ENCODE assay signal across 10 mouse cellular contexts in genomic region chr7:45102940-45103585, GRCm38 (mm10). TPM values are rescaled to one million over a fixed set of nuclear protein-coding genes. Genes with fewer than 3 reads are reported as not detected.
DNase-seq lines count a peak whose midpoint lies in the region; ATAC-seq and TF ChIP-seq lines count a peak whose summit lies in the region.
"Had no signal": no experiment of that assay in that cellular context is flagged by ENCODE, and none has a peak within 500 bp of the region (broad histone marks: within the 10 kb centered on the region; RNA-seq: fewer than 3 reads in every experiment).

No protein-coding gene starts in this region.

- no peaks in the 10 kb centered on the region for H3K9me3 ChIP-seq in forebrain, postnatal 0 days (ENCODE audit: low read length)
- no peaks in the 10 kb centered on the region for H3K9me3 ChIP-seq in forebrain, embryonic 15.5 days
- no peaks in the 10 kb centered on the region for H3K9me3 ChIP-seq in intestine, embryonic 16.5 days (ENCODE audit: control insufficient read depth, low read length)
- no peaks in the 10 kb centered on the region for H3K9me3 ChIP-seq in liver, embryonic 16.5 days (replicated peaks; ENCODE audit: control insufficient read depth, low read length)
- H3K9me3 ChIP-seq: neural tube, embryonic 12.5 days had no signal

- TF ChIP-seq POLR2A in cortical plate, adult 2 months (IDR thresholded peaks at IDR 0.05; ENCODE audit: extremely low read depth, insufficient read depth, low read length): no peak

- H3K27ac ChIP-seq in forebrain, postnatal 0 days (ENCODE audit: low read depth, low read length): no peak overlapping the region
- H3K27ac ChIP-seq in forebrain, embryonic 15.5 days (replicated peaks): no peak overlapping the region
- H3K27ac ChIP-seq in cortical plate, adult 2 months (ENCODE audit: insufficient read depth, low read length): peak overlapping the region; percentile 54
- H3K27ac ChIP-seq in intestine, embryonic 16.5 days (ENCODE audit: low read length): peak overlapping the region; percentile 93
- peak overlapping the region; percentile 65 for H3K27ac ChIP-seq in liver, embryonic 16.5 days (ENCODE audit: low read length)
- H3K27ac ChIP-seq: neural tube, embryonic 12.5 days had no signal

- H3K36me3 ChIP-seq in forebrain, postnatal 0 days (ENCODE audit: insufficient read depth): no peaks in the 10 kb centered on the region
- no peaks in the 10 kb centered on the region for H3K36me3 ChIP-seq in forebrain, embryonic 15.5 days
- H3K36me3 ChIP-seq in intestine, embryonic 16.5 days (ENCODE audit: control insufficient read depth, insufficient read depth, low read length): no peaks in the 10 kb centered on the region
- no peaks in the 10 kb centered on the region for H3K36me3 ChIP-seq in liver, embryonic 16.5 days (ENCODE audit: control insufficient read depth, insufficient read depth)
- H3K36me3 ChIP-seq: neural tube, embryonic 12.5 days had no signal

- ATAC-seq in forebrain, postnatal 0 days: no peak
- ATAC-seq in forebrain, embryonic 15.5 days (replicated peaks): no peak
- ATAC-seq in intestine, embryonic 16.5 days: peak; percentile 33
- 0 out of 2 replicates have a peak, but pooled peaks have one; percentile 20 for ATAC-seq in liver, embryonic 16.5 days (ENCODE audit: low read depth)
- ATAC-seq in erythroid progenitor cell, adult 5-6 weeks (replicated peaks; ENCODE audit: low FRiP score, poor library complexity, severe bottlenecking): no peak

- H3K27me3 ChIP-seq in forebrain, postnatal 0 days (ENCODE audit: insufficient read depth, low read length): no peaks in the 10 kb centered on the region
- no peaks in the 10 kb centered on the region for H3K27me3 ChIP-seq in forebrain, embryonic 15.5 days
- H3K27me3 ChIP-seq in intestine, embryonic 16.5 days (replicated peaks; ENCODE audit: control insufficient read depth, insufficient read depth, low read length): no peaks in the 10 kb centered on the region
- H3K27me3 ChIP-seq in liver, embryonic 16.5 days (ENCODE audit: control insufficient read depth, insufficient read depth, low read depth, low read length): no peaks in the 10 kb centered on the region
- H3K27me3 ChIP-seq: CH12.LX; neural tube, embryonic 12.5 days had no signal

- 81% methylated on average over 9 of the region's 9 CpGs for WGBS in forebrain, postnatal 0 days
- WGBS in forebrain, embryonic 15.5 days: 87% methylated on average over 9 of the region's 9 CpGs
- WGBS in intestine, embryonic 16.5 days: 35% methylated on average over 9 of the region's 9 CpGs
- WGBS in liver, embryonic 16.5 days (ENCODE audit: insufficient replicate concordance): 61% methylated on average over 9 of the region's 9 CpGs

- TF ChIP-seq CTCF in forebrain, postnatal 0 days (IDR thresholded peaks at IDR 0.05; ENCODE audit: low read depth): no peak
- TF ChIP-seq CTCF in cortical plate, adult 2 months (IDR thresholded peaks at IDR 0.05; ENCODE audit: extremely low read depth, insufficient read depth, low read length): no peak

- no peak overlapping the region for H3K4me3 ChIP-seq in forebrain, postnatal 0 days (ENCODE audit: low read depth, low read length)
- H3K4me3 ChIP-seq in forebrain, embryonic 15.5 days: no peak overlapping the region
- H3K4me3 ChIP-seq in cortical plate, adult 2 months (ENCODE audit: insufficient read depth, low read length): peak overlapping the region; percentile 26; the same call in 1 of the 2 replicates
- H3K4me3 ChIP-seq in intestine, embryonic 16.5 days (ENCODE audit: low read length): peak overlapping the region; percentile 55
- H3K4me3 ChIP-seq in liver, embryonic 16.5 days (ENCODE audit: low read depth, low read length): peak overlapping the region; percentile 36
- H3K4me3 ChIP-seq: neural tube, embryonic 12.5 days had no signal

- intact Hi-C loops in left cerebral cortex, postnatal 10 days (cut with DNase I): no loop called here

- no peak for DNase-seq in forebrain, postnatal 0 days
- DNase-seq in urinary bladder, postnatal 14 days (ENCODE audit: low spot score): no peak
- no peak for DNase-seq in left cerebral cortex, postnatal 10 days (ENCODE audit: extremely low spot score in 1 of 2, low spot score in 2 of 2)

- H3K9ac ChIP-seq in forebrain, postnatal 0 days: no peak overlapping the region
- H3K9ac ChIP-seq in forebrain, embryonic 15.5 days (replicated peaks): no peak overlapping the region
- peak overlapping the region; percentile 75 for H3K9ac ChIP-seq in intestine, embryonic 16.5 days (ENCODE audit: low read depth, low read length)
- H3K9ac ChIP-seq in liver, embryonic 16.5 days (ENCODE audit: low read depth, low read length): peak overlapping the region; percentile 34; the same call in 1 of the 2 replicates
- H3K9ac ChIP-seq: neural tube, embryonic 12.5 days had no signal

- 0 out of 2 replicates have a peak overlapping the region, but pooled peaks have one; percentile 13 for H3K4me2 ChIP-seq in forebrain, postnatal 0 days (ENCODE audit: low read depth)
- H3K4me2 ChIP-seq in forebrain, embryonic 15.5 days (replicated peaks): no peak overlapping the region
- peak overlapping the region; percentile 65 for H3K4me2 ChIP-seq in intestine, embryonic 16.5 days (ENCODE audit: low read depth, low read length)
- peak overlapping the region; percentile 34 for H3K4me2 ChIP-seq in liver, embryonic 16.5 days (ENCODE audit: low read depth, low read length)
- H3K4me2 ChIP-seq: neural tube, embryonic 12.5 days had no signal

- H3K4me1 ChIP-seq in forebrain, postnatal 0 days (ENCODE audit: insufficient read depth): no peaks in the 10 kb centered on the region
- H3K4me1 ChIP-seq in forebrain, embryonic 15.5 days: no peaks in the 10 kb centered on the region
- no peaks in the 10 kb centered on the region for H3K4me1 ChIP-seq in cortical plate, adult 2 months (ENCODE audit: control insufficient read depth, insufficient read depth, low read length)
- peaks cover 25% of the 10 kb centered on the region for H3K4me1 ChIP-seq in intestine, embryonic 16.5 days (ENCODE audit: control insufficient read depth, insufficient read depth, low read length)
- H3K4me1 ChIP-seq in liver, embryonic 16.5 days (ENCODE audit: control insufficient read depth, low read depth, low read length): peaks cover 8% of the 10 kb centered on the region

RNA-seq across cellular contexts. Expression of gene Fcgrt, which starts 0.6 kb away (rescaled TPM):
- total RNA-seq in forebrain, postnatal 0 days (2014; rRNA removed): 24.9 and 29.4 TPM in 2 replicates
- polyA plus RNA-seq in forebrain, postnatal 0 days (2015; fragmentation: Nextera tagmentation; extraction: Ambion mirVana): 35.1 and 44.7 TPM in 2 replicates
- polyA plus RNA-seq in forebrain, embryonic 15.5 days (2015; fragmentation: Nextera tagmentation; extraction: Ambion mirVana): 16.6 and 17.8 TPM in 2 replicates
- polyA plus RNA-seq in cortical plate, adult 2 months (2012; rRNA removed): 30.7 and 37.0 TPM in 2 replicates
- polyA plus RNA-seq in intestine, embryonic 16.5 days (2015; fragmentation: Nextera tagmentation; extraction: Ambion mirVana): 334 and 458 TPM in 2 replicates
- 50.6 and 56.1 TPM in 2 replicates for polyA plus RNA-seq in liver, embryonic 16.5 days (2015; fragmentation: Nextera tagmentation; extraction: Ambion mirVana)
- 10.5 TPM in 2 replicates for total RNA-seq in erythroid progenitor cell, adult 5-6 weeks (2015; ENCODE audit: low replicate concordance)
- 8.3 and 9.7 TPM in 2 replicates for total RNA-seq in erythroid progenitor cell, adult 5-6 weeks (2017; ENCODE audit: low replicate concordance)
- total RNA-seq in left cerebral cortex, postnatal 10 days (2021): 10 to 100 TPM; 16.5 to 18.7 TPM

RNA-seq across cellular contexts. Expression of gene Rcn3, which starts 11.0 kb away (rescaled TPM):
- total RNA-seq in forebrain, postnatal 0 days (2014; rRNA removed): 29.7 and 43.8 TPM in 2 replicates
- 32.6 and 36.4 TPM in 2 replicates for polyA plus RNA-seq in forebrain, postnatal 0 days (2015; fragmentation: Nextera tagmentation; extraction: Ambion mirVana)
- polyA plus RNA-seq in forebrain, embryonic 15.5 days (2015; fragmentation: Nextera tagmentation; extraction: Ambion mirVana): 49.6 and 54.4 TPM in 2 replicates
- 12.8 and 13.1 TPM in 2 replicates for polyA plus RNA-seq in cortical plate, adult 2 months (2012; rRNA removed)
- polyA plus RNA-seq in intestine, embryonic 16.5 days (2015; fragmentation: Nextera tagmentation; extraction: Ambion mirVana): 237 and 260 TPM in 2 replicates
- 20.1 and 22.7 TPM in 2 replicates for polyA plus RNA-seq in liver, embryonic 16.5 days (2015; fragmentation: Nextera tagmentation; extraction: Ambion mirVana)
- total RNA-seq in erythroid progenitor cell, adult 5-6 weeks (2015; ENCODE audit: low replicate concordance): 1.1 and 8.8 TPM in 2 replicates
- 1.9 and 4.0 TPM in 2 replicates for total RNA-seq in erythroid progenitor cell, adult 5-6 weeks (2017; ENCODE audit: low replicate concordance)
- 1 to 10 TPM; 6.4 to 7.5 TPM for total RNA-seq in left cerebral cortex, postnatal 10 days (2021)

RNA-seq across cellular contexts. Expression of gene Rps11, which starts 21.2 kb away (rescaled TPM):
- 974 and 1,229 TPM in 2 replicates for total RNA-seq in forebrain, postnatal 0 days (2014; rRNA removed)
- polyA plus RNA-seq in forebrain, postnatal 0 days (2015; fragmentation: Nextera tagmentation; extraction: Ambion mirVana): 814 and 982 TPM in 2 replicates
- 982 and 1,055 TPM in 2 replicates for polyA plus RNA-seq in forebrain, embryonic 15.5 days (2015; fragmentation: Nextera tagmentation; extraction: Ambion mirVana)
- polyA plus RNA-seq in cortical plate, adult 2 months (2012; rRNA removed): 361 and 402 TPM in 2 replicates
- polyA plus RNA-seq in intestine, embryonic 16.5 days (2015; fragmentation: Nextera tagmentation; extraction: Ambion mirVana): 1,613 and 1,701 TPM in 2 replicates
- 646 and 744 TPM in 2 replicates for polyA plus RNA-seq in liver, embryonic 16.5 days (2015; fragmentation: Nextera tagmentation; extraction: Ambion mirVana)
- 694 and 736 TPM in 2 replicates for total RNA-seq in erythroid progenitor cell, adult 5-6 weeks (2015; ENCODE audit: low replicate concordance)
- total RNA-seq in erythroid progenitor cell, adult 5-6 weeks (2017; ENCODE audit: low replicate concordance): 189 and 313 TPM in 2 replicates
- 100 to 1,000 TPM; 482 to 530 TPM for total RNA-seq in left cerebral cortex, postnatal 10 days (2021)

RNA-seq across cellular contexts. Expression of gene Rpl13a, which starts 25.5 kb away (rescaled TPM):
- total RNA-seq in forebrain, postnatal 0 days (2014; rRNA removed): 2,018 and 2,903 TPM in 2 replicates
- 852 and 1,121 TPM in 2 replicates for polyA plus RNA-seq in forebrain, postnatal 0 days (2015; fragmentation: Nextera tagmentation; extraction: Ambion mirVana)
- polyA plus RNA-seq in forebrain, embryonic 15.5 days (2015; fragmentation: Nextera tagmentation; extraction: Ambion mirVana): 890 and 969 TPM in 2 replicates
- polyA plus RNA-seq in cortical plate, adult 2 months (2012; rRNA removed): 1,470 and 1,570 TPM in 2 replicates
- 1,233 and 1,311 TPM in 2 replicates for polyA plus RNA-seq in intestine, embryonic 16.5 days (2015; fragmentation: Nextera tagmentation; extraction: Ambion mirVana)
- 558 and 645 TPM in 2 replicates for polyA plus RNA-seq in liver, embryonic 16.5 days (2015; fragmentation: Nextera tagmentation; extraction: Ambion mirVana)
- 918 and 1,040 TPM in 2 replicates for total RNA-seq in erythroid progenitor cell, adult 5-6 weeks (2015; ENCODE audit: low replicate concordance)
- 765 and 800 TPM in 2 replicates for total RNA-seq in erythroid progenitor cell, adult 5-6 weeks (2017; ENCODE audit: low replicate concordance)
- 100 to 1,000 TPM; 739 TPM for total RNA-seq in left cerebral cortex, postnatal 10 days (2021)

RNA-seq across cellular contexts. Expression of gene Gm45713, which starts 33.0 kb away (rescaled TPM):
- total RNA-seq in forebrain, postnatal 0 days (2014; rRNA removed): not detected in 2 replicates
- 0.36 TPM in 1 of 2 replicates, not detected in the other for polyA plus RNA-seq in forebrain, postnatal 0 days (2015; fragmentation: Nextera tagmentation; extraction: Ambion mirVana)
- 0.15 TPM in 1 of 2 replicates, not detected in the other for polyA plus RNA-seq in forebrain, embryonic 15.5 days (2015; fragmentation: Nextera tagmentation; extraction: Ambion mirVana)
- polyA plus RNA-seq in cortical plate, adult 2 months (2012; rRNA removed): 0.08 and 0.32 TPM in 2 replicates
- polyA plus RNA-seq in intestine, embryonic 16.5 days (2015; fragmentation: Nextera tagmentation; extraction: Ambion mirVana): 0.20 TPM in 1 of 2 replicates, not detected in the other
- polyA plus RNA-seq in liver, embryonic 16.5 days (2015; fragmentation: Nextera tagmentation; extraction: Ambion mirVana): 0.12 TPM in 1 of 2 replicates, not detected in the other
- not detected in 2 replicates for total RNA-seq in erythroid progenitor cell, adult 5-6 weeks (2015; ENCODE audit: low replicate concordance)
- 0.98 and 2.3 TPM in 2 replicates for total RNA-seq in erythroid progenitor cell, adult 5-6 weeks (2017; ENCODE audit: low replicate concordance)
- total RNA-seq in left cerebral cortex, postnatal 10 days (2021): not detected
- polyA plus RNA-seq: neural tube, embryonic 12.5 days had no signal

Comparison
In these comparisons a context has a peak if more than half of its experiments do, and no peak if none do; other contexts are left out.
1. ATAC-seq: peak in intestine, embryonic 16.5 days (single experiment) and liver, embryonic 16.5 days (single experiment); none in forebrain, postnatal 0 days (single experiment), forebrain, embryonic 15.5 days (single experiment) and erythroid progenitor cell, adult 5-6 weeks (single experiment).
2. H3K27ac ChIP-seq: peak in cortical plate, adult 2 months (single experiment), intestine, embryonic 16.5 days (single experiment) and liver, embryonic 16.5 days (single experiment); none in forebrain, postnatal 0 days (single experiment) and forebrain, embryonic 15.5 days (single experiment).
3. H3K4me3 ChIP-seq: peak in cortical plate, adult 2 months (single experiment), intestine, embryonic 16.5 days (single experiment) and liver, embryonic 16.5 days (single experiment); none in forebrain, postnatal 0 days (single experiment) and forebrain, embryonic 15.5 days (single experiment).
4. H3K9ac ChIP-seq: peak in intestine, embryonic 16.5 days (single experiment) and liver, embryonic 16.5 days (single experiment); none in forebrain, postnatal 0 days (single experiment) and forebrain, embryonic 15.5 days (single experiment).